10 mouse cellular contexts compared by ENCODE assay signal in the genomic region with DNA sequence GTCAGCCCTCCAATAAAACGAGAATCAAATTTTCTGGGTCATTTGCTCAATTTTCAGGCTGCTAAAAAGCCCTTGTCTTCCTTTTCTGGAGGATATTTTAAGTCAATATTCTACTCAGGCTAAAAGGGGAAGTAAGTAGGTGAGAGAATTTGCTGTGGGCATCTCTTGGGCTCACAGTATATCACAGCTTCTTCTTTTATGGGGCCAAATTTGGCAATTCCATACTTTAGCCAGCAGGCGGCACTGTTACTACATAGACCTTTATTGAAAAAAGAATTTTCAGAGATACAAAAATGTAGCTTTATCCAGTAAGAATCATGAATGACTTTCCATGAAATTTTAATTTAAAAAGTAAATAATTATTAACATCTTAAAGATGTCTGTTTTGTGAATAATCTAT. TPM values are rescaled to one million over a fixed set of nuclear protein-coding genes. Genes with fewer than 3 reads are reported as not detected.
DNase-seq lines count a peak whose midpoint lies in the region; ATAC-seq lines count a peak whose summit lies in the region.
"Had no signal": no experiment of that assay in that cellular context is flagged by ENCODE, and none has a peak within 500 bp of the region (broad histone marks: within the 10 kb centered on the region; RNA-seq: fewer than 3 reads in every experiment).

No protein-coding gene starts in this region.

- no peak overlapping the region for H3K4me3 ChIP-seq in hindbrain, embryonic 11.5 days (ENCODE audit: low read depth, low read length)
- H3K4me3 ChIP-seq in hindbrain, embryonic 10.5 days = no peak overlapping the region
- H3K4me3 ChIP-seq in neural tube, embryonic 15.5 days (replicated peaks) = no peak overlapping the region
- H3K4me3 ChIP-seq: heart, embryonic 13.5 days had no signal

- H3K9ac ChIP-seq in hindbrain, embryonic 11.5 days (ENCODE audit: low read depth, low read length) = no peak overlapping the region
- no peak overlapping the region for H3K9ac ChIP-seq in neural tube, embryonic 15.5 days (replicated peaks)
- H3K9ac ChIP-seq: heart, embryonic 13.5 days had no signal

- peak; percentile 50 for DNase-seq in hindbrain, embryonic 11.5 days (ENCODE audit: low spot score)
- no peak for DNase-seq in hindbrain, embryonic 10.5 days (ENCODE audit: low spot score)
- DNase-seq in neural tube, embryonic 10.5 days (ENCODE audit: extremely low spot score, low spot score) = peak; percentile 12
- peak; percentile 14 for DNase-seq in cerebellum, adult 11-12 months
- DNase-seq in mesoderm, embryonic 11.5 days (ENCODE audit: low read depth, low spot score) = peak; percentile 22
- DNase-seq in heart, adult 11 months = no peak
- DNase-seq in layer of hippocampus, adult 9-10 months (ENCODE audit: low spot score) = no peak

- H3K9me3 ChIP-seq in hindbrain, embryonic 11.5 days (ENCODE audit: control insufficient read depth, low read length) = no peaks in the 10 kb centered on the region
- no peaks in the 10 kb centered on the region for H3K9me3 ChIP-seq in hindbrain, embryonic 10.5 days
- no peaks in the 10 kb centered on the region for H3K9me3 ChIP-seq in neural tube, embryonic 15.5 days (replicated peaks)
- H3K9me3 ChIP-seq: heart, embryonic 13.5 days had no signal

- WGBS in hindbrain, embryonic 11.5 days = 26% methylated on average over 2 of the region's 2 CpGs
- 40% methylated on average over 2 of the region's 2 CpGs for WGBS in hindbrain, embryonic 10.5 days
- WGBS in neural tube, embryonic 15.5 days = 32% methylated on average over 2 of the region's 2 CpGs

- H3K4me2 ChIP-seq in hindbrain, embryonic 11.5 days (replicated peaks; ENCODE audit: low read depth, low read length) = no peak overlapping the region
- H3K4me2 ChIP-seq in neural tube, embryonic 15.5 days = no peak overlapping the region
- H3K4me2 ChIP-seq: heart, embryonic 13.5 days had no signal

- no peak for ATAC-seq in hindbrain, embryonic 11.5 days (ENCODE audit: low FRiP score)
- ATAC-seq in neural tube, embryonic 15.5 days (ENCODE audit: low FRiP score) = no peak

- H3K4me1 ChIP-seq in hindbrain, embryonic 11.5 days (replicated peaks; ENCODE audit: control insufficient read depth, insufficient read depth, low read length) = no peaks in the 10 kb centered on the region
- H3K4me1 ChIP-seq in hindbrain, embryonic 10.5 days (replicated peaks) = no peaks in the 10 kb centered on the region
- H3K4me1 ChIP-seq in neural tube, embryonic 15.5 days = no peaks in the 10 kb centered on the region
- H3K4me1 ChIP-seq: heart, embryonic 13.5 days had no signal

- no peak overlapping the region for H3K27ac ChIP-seq in hindbrain, embryonic 11.5 days (ENCODE audit: low read depth, low read length)
- H3K27ac ChIP-seq in hindbrain, embryonic 10.5 days = no peak overlapping the region
- H3K27ac ChIP-seq in neural tube, embryonic 15.5 days (replicated peaks) = no peak overlapping the region
- H3K27ac ChIP-seq: heart, embryonic 13.5 days had no signal

- no peaks in the 10 kb centered on the region for H3K36me3 ChIP-seq in hindbrain, embryonic 11.5 days (ENCODE audit: control insufficient read depth, insufficient read depth, low read length)
- no peaks in the 10 kb centered on the region for H3K36me3 ChIP-seq in hindbrain, embryonic 10.5 days
- no peaks in the 10 kb centered on the region for H3K36me3 ChIP-seq in neural tube, embryonic 15.5 days
- H3K36me3 ChIP-seq: heart, embryonic 13.5 days had no signal

- H3K27me3 ChIP-seq in hindbrain, embryonic 11.5 days (ENCODE audit: control insufficient read depth, insufficient read depth, low read length) = no peaks in the 10 kb centered on the region
- H3K27me3 ChIP-seq in hindbrain, embryonic 10.5 days (ENCODE audit: insufficient read depth, poor library complexity, severe bottlenecking) = no peaks in the 10 kb centered on the region
- H3K27me3 ChIP-seq in neural tube, embryonic 15.5 days (replicated peaks) = no peaks in the 10 kb centered on the region
- H3K27me3 ChIP-seq: heart, embryonic 13.5 days had no signal

RNA-seq across cellular contexts. Expression of a gene that starts 18.8 kb away (rescaled TPM):
- polyA plus RNA-seq in hindbrain, embryonic 11.5 days (2014; fragmentation: Nextera tagmentation; extraction: Ambion mirVana) = 0.11 and 0.83 TPM in 2 replicates
- polyA plus RNA-seq in hindbrain, embryonic 10.5 days (2016; fragmentation: Nextera tagmentation; extraction: Ambion mirVana) = 0.24 TPM in 1 of 2 replicates, not detected in the other
- not detected in 2 replicates for polyA plus RNA-seq in neural tube, embryonic 15.5 days (2015; fragmentation: Nextera tagmentation; extraction: Ambion mirVana)
- polyA plus RNA-seq: heart, embryonic 13.5 days; lung, embryonic 16.5 days had no signal

Comparison
In these comparisons a context has a peak if more than half of its experiments do, and no peak if none do; other contexts are left out.
1. DNase-seq: peak in hindbrain, embryonic 11.5 days (single experiment), neural tube, embryonic 10.5 days (single experiment), cerebellum, adult 11-12 months (single experiment) and mesoderm, embryonic 11.5 days (single experiment); none in hindbrain, embryonic 10.5 days (single experiment), heart, adult 11 months (single experiment) and layer of hippocampus, adult 9-10 months (single experiment).